Mouse (Mus musculus): ENCODE data around the gene Msi1. TPM values are rescaled to one million over a fixed set of nuclear protein-coding genes. Genes with fewer than 3 reads are reported as not detected.

Msi1 gene
- polyA plus RNA-seq, 1 experiment = 60.4 TPM

DNA sequence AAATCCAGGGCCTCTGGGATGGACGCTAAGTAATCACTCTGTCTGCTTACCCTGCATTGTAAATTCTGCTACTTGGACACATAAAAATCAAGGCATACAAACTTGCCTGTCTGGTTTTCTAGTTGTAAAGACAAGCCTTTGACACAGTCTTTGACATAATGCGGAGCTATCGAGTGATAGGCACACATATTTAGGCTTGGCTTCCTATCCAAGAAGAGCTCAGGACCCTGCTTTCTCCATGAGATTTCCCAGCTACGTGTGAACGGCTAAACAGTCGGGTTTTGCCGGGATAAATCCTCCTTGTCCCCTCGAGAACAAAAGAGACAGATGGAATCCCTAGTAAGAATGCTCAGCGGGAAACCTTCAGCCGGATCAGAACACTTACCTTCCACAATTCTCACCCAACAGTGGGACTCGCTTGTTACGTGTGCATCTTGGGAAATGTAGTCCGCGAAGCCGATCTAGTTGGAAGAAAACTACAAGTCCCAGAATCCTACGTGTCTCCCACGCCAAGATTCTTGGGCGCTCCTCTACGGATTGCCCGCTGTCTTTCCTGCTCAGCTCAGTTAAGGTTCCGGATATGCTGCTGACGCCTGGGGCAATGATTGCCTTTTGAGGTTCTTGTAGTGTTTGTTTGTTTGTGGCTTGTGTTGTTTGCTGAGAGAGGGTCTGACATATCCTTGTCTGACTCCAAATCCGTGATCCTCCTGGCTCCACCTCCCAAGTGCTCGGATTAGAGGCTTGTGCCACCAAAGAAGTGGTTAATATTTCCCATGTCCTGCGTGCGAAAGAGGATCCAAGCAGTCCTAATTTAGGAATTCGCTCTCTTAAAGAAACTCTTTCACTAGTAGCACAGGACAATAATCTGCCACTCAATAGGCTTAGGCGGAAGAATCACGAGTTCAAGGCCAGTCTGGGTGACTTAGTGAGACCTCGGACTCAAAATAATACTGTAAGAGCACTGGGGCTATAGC, 54.8 kb downstream of the Msi1 start, which contains the start of gene Sirt4:
Gene Sirt4, minus strand, starts transcription at position 779 of the 974 bp plus-strand sequence.
- TF ChIP-seq POLR2A (IDR thresholded peaks at IDR 0.05; ENCODE audit: borderline replicate concordance, insufficient read depth, low read length) (peak; percentile 89; the same call in 1 of the 2 replicates), CTCF (IDR thresholded peaks at IDR 0.05; ENCODE audit: borderline replicate concordance, insufficient read depth, low read depth, low read length) (no peak)
- H3K4me1 ChIP-seq (ENCODE audit: control insufficient read depth, insufficient read depth, low read length) = peaks cover 21% of the 10 kb centered on the region
- H3K4me3 ChIP-seq (replicated peaks; ENCODE audit: insufficient read depth, low read depth, low read length) = peak within 1 kb of the TSS; percentile 68
- H3K27ac ChIP-seq (ENCODE audit: insufficient read depth, low read length) = peak within 1 kb of the TSS; percentile 86
- 3% methylated on average over 30 of the region's 30 CpGs for WGBS
- DNase-seq = peak; percentile 86 to 94
- no peaks in the 10 kb centered on the region for H3K27me3 ChIP-seq (ENCODE audit: control insufficient read depth, insufficient read depth, low read length)

DNA sequence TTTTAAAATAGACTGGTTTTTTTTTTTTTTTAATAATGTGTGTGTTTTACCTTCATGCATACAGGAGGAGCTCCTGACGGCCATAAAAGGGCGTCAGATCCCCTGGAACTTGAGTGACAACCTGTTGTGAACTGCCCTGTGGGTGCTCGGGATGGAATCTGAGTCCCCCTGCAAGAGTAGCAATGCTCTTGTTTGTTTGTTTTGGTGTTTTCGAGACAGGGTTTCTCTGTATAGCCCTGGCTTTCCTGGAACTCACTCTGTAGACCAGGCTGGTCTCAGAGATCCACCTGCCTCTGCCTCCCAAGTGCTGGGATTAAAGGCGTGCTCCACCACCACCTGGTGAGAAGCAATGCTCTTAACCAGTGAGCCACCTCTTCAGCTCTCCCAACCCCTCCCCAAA, 55.6 kb downstream of the Msi1 start:
- no peak for DNase-seq
- Histone ChIP-seq H3K4me3 (replicated peaks; ENCODE audit: insufficient read depth, low read depth, low read length) (no peak overlapping the region), H3K27me3 (ENCODE audit: control insufficient read depth, insufficient read depth, low read length) (no peaks in the 10 kb centered on the region), H3K4me1 (ENCODE audit: control insufficient read depth, insufficient read depth, low read length) (peaks cover 21% of the 10 kb centered on the region), H3K27ac (ENCODE audit: insufficient read depth, low read length) (peak overlapping the region; percentile 49)
- WGBS = 53% methylated on average over 5 of the region's 5 CpGs
- no peak for TF ChIP-seq POLR2A (IDR thresholded peaks at IDR 0.05; ENCODE audit: borderline replicate concordance, insufficient read depth, low read length)
- TF ChIP-seq CTCF (IDR thresholded peaks at IDR 0.05; ENCODE audit: borderline replicate concordance, insufficient read depth, low read depth, low read length) = no peak

DNA sequence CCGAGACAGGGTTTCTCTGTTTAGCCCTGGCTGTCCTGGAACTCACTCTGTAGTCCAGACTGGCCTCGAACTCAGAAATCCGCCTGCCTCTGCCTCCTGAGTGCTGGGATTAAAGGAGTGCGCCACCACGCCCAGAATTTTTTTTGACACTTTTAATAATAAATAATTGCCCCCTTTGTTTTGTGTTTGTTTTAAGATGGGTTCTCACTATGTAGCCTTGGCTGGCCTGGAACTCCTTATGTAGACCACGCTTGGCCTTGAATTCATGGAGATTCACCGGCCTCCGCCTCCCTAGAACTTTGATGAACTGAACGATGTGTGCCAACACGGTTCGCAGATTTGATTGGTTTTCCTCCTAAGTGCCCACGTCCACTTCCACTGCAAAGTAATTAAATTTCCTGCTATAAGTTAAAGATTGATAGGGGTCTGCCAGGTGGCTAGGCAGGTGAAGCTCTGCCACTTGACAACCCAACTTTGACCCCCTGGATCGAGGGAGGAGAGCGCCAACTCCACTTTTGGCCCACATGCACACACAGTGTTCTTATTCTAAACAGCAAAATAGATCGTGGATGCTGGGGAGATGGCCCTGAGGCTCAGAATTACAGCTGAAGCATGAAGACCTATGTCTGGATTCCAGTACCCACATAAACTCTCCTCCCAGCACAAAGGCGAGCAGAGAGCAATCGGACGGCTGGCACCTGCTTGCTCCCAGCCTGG, 56.2 kb downstream of the Msi1 start:
- WGBS = 84% methylated on average over 18 of the region's 18 CpGs
- DNase-seq = no peak
- TF ChIP-seq CTCF (IDR thresholded peaks at IDR 0.05; ENCODE audit: borderline replicate concordance, insufficient read depth, low read depth, low read length) = no peak

DNA sequence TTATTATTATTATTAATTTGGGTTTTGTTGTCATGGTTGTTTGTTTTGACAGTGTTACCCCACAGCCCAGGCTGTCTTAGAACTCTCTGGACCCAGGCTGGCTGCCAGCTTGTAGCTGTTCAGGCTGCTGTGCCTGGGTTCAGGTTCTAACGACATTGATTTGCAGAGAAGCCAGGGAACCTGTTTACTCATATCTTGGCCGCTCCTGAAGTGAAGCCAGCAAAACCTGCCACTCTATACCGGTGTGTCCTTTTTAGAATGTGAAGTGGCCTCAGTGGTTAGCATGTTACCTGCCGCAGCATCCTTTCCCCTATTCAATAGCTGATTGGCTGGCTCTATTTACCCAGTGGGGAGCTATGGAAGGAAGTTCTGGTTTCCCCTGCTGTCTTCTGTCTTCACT, 57.3 kb downstream of the Msi1 start:
- Histone ChIP-seq H3K4me3 (replicated peaks; ENCODE audit: insufficient read depth, low read depth, low read length) (no peak overlapping the region), H3K27me3 (ENCODE audit: control insufficient read depth, insufficient read depth, low read length) (no peaks in the 10 kb centered on the region), H3K27ac (ENCODE audit: insufficient read depth, low read length) (no peak overlapping the region), H3K4me1 (ENCODE audit: control insufficient read depth, insufficient read depth, low read length) (peaks cover 13% of the 10 kb centered on the region)
- TF ChIP-seq CTCF (IDR thresholded peaks at IDR 0.05; ENCODE audit: borderline replicate concordance, insufficient read depth, low read depth, low read length) (no peak), POLR2A (IDR thresholded peaks at IDR 0.05; ENCODE audit: borderline replicate concordance, insufficient read depth, low read length) (no peak)
- WGBS = 58% methylated on average over 4 of the region's 4 CpGs
- DNase-seq = no peak

More for the DNA sequence above, 56.2 kb downstream of the Msi1 start:
- Histone ChIP-seq H3K27ac (ENCODE audit: insufficient read depth, low read length) (no peak overlapping the region), H3K4me3 (replicated peaks; ENCODE audit: insufficient read depth, low read depth, low read length) (no peak overlapping the region), H3K27me3 (ENCODE audit: control insufficient read depth, insufficient read depth, low read length) (no peaks in the 10 kb centered on the region), H3K4me1 (ENCODE audit: control insufficient read depth, insufficient read depth, low read length) (peaks cover 21% of the 10 kb centered on the region)

GRCm38 (mm10) chr5:115487353-115487752, 58.0 kb downstream of the Msi1 start:
- no peaks in the 10 kb centered on the region for H3K27me3 ChIP-seq (ENCODE audit: control insufficient read depth, insufficient read depth, low read length)
- DNase-seq = no peak
- H3K4me1 ChIP-seq (ENCODE audit: control insufficient read depth, insufficient read depth, low read length) = peaks cover 14% of the 10 kb centered on the region; the same call in 1 of the 2 replicates
- 80% methylated on average over 8 of the region's 8 CpGs for WGBS
- no peak overlapping the region for H3K27ac ChIP-seq (ENCODE audit: insufficient read depth, low read length)
- TF ChIP-seq POLR2A (IDR thresholded peaks at IDR 0.05; ENCODE audit: borderline replicate concordance, insufficient read depth, low read length) (no peak), CTCF (IDR thresholded peaks at IDR 0.05; ENCODE audit: borderline replicate concordance, insufficient read depth, low read depth, low read length) (no peak)
- no peak overlapping the region for H3K4me3 ChIP-seq (replicated peaks; ENCODE audit: insufficient read depth, low read depth, low read length)

DNA sequence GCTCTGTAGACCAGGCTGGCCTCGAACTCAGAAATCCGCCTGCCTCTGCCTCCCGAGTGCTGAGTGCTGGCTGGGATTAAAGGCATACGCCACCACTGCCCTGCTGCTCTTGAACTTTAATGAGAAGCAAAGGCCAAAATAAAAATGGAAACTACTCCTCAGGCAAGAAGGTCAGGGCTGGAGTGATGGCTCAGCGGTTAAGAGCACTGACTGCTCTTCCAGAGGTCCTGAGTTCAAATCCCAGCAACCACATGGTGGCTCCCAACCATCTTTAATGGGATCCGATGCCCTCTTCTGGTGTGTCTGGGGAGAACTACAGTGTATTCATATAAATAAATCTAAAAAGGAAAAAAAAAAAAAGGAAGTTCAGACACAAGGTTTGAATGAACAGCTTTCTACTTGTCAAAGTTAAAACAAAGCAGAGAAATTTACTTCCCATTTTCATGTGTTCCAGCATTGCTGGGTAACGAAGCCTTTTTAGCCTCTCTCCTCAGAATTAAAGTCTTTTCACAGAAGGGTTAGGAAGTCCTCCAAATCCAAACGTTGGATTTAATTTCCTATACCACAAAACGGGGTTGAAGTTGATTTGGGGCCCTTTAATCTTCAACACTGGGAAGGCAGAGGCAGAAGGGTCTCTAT, 58.7 kb downstream of the Msi1 start:
- TF ChIP-seq CTCF (IDR thresholded peaks at IDR 0.05; ENCODE audit: borderline replicate concordance, insufficient read depth, low read depth, low read length) = no peak
- TF ChIP-seq POLR2A (IDR thresholded peaks at IDR 0.05; ENCODE audit: borderline replicate concordance, insufficient read depth, low read length) = no peak
- peaks cover 8% of the 10 kb centered on the region; the same call in 1 of the 2 replicates for H3K4me1 ChIP-seq (ENCODE audit: control insufficient read depth, insufficient read depth, low read length)
- no peaks in the 10 kb centered on the region for H3K27me3 ChIP-seq (ENCODE audit: control insufficient read depth, insufficient read depth, low read length)
- H3K4me3 ChIP-seq (replicated peaks; ENCODE audit: insufficient read depth, low read depth, low read length) = no peak overlapping the region
- peak overlapping the region; percentile 81; the same call in 1 of the 2 replicates for H3K27ac ChIP-seq (ENCODE audit: insufficient read depth, low read length)
- WGBS = 78% methylated on average over 9 of the region's 9 CpGs
- no peak for DNase-seq

Data from cerebellum, adult 2 months (tissue).